Mouse (Mus musculus) left cerebral cortex, adult 8-10 months (tissue): ENCODE measurements at regions not wholly inside any gene's neighbourhood (a gene's known extent, or its start where the extent isn't known, plus 50 kb on each side); places are given as distances from the start of the nearest gene placed in this dataset.

Experiments used
- DNase-seq, 2 experiments: peaks; one replicate each; pipeline ENCODE4 v3.0.0; 2022; ENCODE audit warnings: low spot score in 2 of 2

DNA sequence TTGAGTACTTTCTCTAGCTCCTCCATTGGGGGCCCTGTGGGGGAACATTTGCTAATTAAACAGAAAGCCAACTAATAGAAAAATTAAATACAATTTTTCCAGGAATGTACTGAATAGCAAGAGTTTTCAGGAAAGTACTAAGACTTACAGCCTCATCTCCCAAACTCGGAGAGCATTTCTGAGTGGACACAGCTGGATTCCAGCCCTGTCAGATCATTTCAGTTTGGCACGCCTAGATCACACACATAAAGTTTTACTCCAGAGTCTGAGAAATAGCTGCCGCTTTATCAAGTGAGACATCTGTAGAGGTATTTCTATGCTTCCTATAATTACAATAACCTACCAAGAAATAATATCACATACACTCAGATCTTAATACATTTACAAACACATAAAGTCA is 470.7 kb downstream of the Rps29 start:
- no peak for DNase-seq

DNA sequence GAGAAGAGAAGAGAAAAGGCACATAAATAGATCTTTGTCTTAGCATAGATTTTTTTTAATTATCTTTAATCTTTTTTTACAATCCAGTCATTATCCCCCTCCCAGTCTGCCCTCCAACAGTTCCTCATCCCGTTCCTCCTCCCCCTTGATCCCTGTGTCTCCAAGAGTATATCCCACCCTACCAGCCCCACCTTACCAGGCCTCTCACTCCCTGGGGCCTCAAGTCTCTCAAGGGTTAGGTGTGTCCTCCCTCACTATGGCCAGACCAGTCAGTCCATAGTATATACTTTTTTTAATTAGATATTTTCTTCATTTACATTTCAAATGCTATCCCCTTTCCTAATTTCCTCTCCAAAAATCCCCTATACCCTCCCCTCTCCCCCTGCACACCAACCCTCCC is 475.1 kb downstream of the Rps29 start:
- DNase-seq = no peak

DNA sequence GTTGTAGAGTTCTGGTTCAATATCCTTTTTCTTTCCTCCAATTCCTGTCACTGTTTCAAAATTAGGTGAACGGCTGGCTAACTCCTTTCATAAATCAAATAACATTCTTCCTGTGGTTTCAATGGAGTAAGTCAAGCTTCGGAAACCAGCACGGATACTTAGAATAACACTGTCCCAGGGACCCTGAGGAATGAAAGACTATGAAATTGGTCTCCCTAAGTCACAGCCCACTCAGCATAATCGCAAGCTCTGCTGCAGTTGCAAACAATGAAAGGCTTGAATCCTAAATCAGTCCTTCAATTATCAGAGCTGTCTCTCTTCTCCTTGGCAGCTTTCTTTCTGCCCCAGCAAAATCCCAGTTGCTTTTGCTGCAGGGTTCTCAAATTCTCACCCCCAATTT is 475.8 kb downstream of the Rps29 start:
- DNase-seq = no peak

DNA sequence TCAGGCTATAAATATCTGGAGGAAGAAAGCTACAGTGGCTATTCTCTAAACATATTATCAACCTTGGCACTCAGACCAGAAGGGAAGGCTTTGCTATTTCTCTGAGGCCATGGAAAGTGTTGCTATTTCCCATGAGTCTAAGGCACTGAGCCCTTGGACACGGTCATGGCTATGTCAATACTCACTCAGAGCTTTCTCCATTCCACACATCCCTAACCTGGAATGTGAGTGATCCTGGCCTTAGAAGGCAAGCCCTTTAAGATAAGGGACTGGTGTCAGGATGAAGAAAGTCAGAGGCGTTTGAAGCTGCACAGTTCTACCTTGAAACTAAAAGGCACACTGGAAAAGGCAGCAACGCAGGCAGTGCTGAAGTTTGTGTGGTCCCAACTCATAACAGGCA is 478.3 kb downstream of the Rps29 start:
- no peak for DNase-seq

DNA sequence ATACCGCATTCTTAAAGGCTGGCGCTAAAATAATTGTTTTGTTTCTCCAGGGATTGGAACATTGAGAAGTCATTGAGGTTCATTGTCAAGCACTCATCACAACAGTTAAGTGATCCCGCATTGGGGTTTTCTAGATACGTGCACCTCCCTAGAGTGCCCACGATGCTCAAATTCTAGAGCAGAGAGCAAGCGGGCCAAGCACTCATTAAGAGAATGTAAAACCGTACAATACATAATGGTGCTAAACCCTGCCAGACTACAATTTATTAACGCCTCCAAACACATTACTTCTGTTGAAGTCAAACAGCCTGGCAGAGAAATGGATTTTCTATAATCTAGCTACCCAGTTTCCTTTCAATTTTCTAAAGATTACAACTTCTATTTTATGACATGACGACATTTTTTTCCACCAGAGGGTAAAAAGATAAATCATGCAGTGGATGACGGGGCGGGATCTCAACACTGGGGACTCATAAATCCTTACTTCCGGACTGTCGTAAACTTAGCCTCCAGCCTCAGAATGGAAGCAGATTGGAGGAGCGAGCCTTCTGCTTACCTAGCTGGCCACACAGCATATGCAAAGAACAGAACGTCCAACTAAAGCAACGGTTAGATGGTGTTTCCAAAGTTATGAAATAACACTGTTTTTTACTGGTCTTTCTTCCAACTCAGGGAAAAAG is 482.8 kb downstream of the Rps29 start:
- DNase-seq = no peak

DNA sequence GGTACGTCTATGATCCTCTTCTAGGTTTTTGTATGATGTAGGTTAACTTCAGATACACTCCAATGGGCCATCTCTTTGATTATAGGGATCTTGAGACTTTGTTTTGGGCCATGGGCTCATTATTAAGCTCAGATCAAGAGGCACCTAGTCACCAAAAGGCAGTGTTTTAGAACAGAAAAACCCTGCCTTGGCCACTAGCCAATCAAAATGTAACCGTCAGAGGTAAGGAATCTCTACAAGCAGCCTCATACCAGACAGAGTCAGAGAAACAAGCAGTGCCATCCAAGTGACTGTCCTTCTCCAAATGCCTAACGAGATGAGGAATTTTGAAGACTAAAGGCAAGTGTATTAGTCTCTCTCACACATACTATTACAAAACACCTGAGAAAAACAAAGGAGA is 487.0 kb downstream of the Rps29 start:
- no peak for DNase-seq

DNA sequence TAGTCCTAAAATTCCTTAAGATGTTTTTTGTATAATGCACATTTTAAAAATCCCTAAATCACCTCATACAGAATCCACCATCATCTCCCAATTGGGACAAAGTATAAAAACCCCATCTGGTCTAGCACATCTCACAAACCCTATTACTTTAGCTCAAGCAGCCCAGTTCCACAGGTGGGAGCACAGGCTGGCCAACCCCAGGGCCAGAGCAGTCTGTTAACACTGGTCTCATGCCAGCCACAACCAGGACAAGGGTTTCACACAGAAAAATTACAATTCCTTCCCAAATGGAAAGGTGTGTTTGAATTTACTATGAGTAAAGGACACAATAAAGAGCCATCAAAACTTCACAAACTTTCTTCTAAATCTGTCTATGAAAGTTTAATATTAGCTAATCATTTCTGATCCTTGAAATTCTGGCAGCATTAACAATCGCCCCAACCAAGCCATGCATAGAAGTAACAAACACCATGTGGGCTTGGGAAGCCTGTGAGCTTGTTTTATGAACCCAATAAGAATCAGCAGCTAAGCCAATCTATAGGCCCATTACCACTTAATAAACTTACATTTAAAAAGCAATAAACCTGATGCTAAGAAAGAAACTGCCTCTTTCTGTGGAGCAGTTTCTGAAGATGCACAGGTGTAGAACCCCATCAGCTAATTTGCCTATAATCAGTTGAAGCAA is 512.9 kb downstream of the Rps29 start:
- no peak for DNase-seq

DNA sequence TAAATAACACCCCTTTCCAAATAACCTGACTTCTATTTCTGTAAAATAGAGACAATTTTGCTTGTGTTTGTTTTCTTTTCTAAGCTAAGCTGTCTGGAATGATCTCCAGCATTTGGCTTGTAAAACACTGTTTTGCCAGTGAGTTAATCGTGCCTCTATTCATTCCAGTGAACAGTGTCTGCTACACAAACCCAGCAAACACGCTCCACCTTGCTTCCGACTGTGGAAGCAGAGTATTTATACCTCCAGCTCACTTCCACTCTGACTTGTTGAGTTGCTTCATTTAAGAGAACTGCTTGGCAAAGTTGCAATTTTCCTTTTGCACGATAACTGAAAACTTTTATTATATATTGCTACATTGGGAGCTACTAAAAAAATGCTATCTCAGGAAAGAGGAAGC is 515.3 kb downstream of the Rps29 start:
- no peak for DNase-seq

DNA sequence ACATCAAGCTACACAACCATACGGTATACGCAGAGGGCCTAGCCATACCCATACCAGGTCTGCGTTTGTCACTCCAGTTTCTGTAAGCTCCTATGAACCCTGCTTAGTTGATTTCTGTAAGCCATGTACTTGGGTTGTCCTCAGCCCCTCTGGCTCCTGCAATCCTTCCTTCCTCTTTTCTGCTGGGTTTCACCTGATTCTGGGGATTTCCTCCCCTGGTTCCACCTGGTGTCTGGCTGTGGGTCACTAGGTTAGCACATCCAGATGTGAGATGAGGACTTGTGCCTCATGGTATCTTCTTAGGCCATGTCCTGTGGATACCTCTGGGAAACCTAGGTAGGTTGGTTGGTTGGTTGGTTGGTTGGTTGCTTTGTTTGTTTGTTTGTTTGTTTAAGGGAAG is 526.5 kb downstream of the Rps29 start:
- no peak for DNase-seq

DNA sequence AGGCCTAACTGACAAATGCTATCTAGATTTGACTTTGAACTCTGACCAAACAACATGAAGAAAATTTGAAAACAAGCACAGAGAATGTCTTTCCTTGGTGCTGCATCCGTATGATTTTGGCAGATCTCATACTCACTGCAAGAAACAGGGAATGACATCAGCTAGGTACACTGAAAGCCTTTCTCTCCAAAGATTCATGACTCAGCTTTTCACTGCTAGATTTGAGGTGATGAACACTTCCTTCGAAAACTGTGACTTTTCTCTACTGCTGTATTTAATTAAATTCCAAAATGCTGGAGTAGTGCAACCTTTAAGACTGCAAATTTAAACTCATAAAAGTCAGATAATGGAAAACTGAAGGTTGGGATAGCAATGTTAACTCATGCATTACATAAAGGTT is 540.6 kb downstream of the Rps29 start:
- DNase-seq = no peak

DNA sequence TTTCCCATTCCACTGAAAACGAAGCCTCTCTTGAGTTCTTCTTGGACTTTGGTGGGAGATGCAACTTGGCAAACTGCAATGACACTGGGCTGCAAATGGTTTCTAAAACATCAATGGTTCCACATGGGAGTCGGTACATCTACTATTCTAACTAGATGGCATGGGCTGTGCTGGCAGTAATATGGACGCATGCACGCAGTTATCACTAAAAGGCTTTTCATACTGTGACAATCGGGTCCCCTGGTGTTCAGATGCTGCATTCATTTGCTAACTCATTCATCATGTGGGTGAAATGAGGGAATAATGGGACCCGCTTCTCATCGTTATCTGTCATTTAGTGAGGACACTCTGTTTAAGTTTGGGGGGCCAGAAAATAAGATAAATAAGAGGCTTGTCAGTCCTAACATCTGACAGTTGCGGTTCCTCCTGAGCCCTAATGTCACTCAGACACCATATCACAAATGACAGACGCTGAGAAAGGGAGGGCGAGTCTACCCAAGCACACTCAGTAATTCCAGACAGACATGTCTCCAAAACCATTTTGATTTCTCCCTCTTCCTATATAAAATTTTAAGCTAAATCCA is 553.5 kb downstream of the Rps29 start:
- no peak for DNase-seq

DNA sequence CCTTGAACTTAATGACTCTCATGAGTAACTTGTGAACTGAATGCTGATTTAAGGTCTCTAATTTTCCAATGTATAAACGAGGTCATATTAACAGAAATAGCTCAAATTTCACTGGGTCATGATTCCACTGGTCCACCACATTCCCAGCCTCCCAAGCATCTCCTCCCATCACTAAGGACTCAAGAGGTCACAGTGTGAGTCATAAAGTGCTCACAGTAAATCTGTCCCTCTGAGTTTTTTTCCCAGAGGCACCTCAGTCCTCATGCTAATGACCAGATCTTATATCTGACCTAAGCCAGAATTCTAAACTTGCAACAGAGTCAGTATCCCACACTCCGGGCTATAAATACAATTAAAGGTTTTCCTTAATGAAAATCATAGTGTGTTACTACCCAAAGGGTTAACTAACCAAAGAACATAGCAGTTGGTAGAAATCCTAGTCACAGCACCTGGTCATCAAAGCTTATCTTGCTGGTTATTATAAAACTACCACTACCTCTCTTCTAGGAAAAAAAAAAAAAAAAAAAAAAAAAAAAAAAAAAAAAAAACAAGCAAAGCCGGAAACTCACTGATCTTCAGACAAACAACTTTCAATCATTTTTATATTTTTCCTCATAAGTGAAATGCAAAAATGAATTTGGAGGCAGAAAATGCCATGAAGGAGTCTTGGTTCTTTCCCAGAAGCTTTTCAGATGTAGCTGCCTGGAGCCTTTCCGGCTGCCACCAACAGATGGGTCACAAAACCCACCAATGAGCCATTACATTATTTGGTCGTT is 554.3 kb downstream of the Rps29 start:
- no peak for DNase-seq

DNA sequence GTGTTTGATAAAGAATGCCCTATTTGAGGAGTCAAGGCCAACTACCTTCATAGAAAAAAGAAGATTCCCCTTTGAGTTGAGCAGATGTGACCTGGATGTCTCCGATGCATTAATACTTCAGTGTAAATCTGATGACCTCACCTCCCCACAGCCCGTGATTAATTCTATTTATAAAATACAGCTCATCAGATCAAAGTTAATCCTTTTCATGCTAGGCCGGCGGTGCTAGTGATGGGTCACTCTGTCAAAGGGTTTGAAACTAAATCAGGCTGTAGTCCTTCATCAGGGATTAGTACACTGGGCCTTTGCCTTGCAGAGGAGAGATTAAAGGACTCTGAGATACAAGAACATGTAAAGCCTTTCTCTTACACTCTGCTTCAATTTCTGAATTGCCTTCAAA is 556.3 kb downstream of the Rps29 start:
- DNase-seq = no peak

DNA sequence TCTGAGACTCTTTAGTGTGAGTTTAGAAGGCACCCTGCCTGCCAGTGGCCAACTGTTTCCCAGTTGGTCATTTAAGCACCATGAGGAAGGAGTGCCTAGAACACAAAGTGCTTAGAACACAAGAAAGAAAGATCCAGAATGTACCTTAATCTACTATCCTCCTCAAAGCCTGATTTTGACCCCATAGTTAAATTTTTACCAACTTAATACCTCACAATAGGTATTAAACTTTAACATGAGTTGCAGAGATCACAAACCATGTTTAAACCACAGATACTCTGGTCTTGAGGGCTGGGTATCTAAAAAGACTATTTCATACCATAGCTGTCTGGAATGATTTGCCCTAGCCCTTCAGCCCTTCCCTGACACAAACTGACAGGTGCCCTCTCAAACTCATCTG is 557.6 kb downstream of the Rps29 start:
- no peak for DNase-seq

DNA sequence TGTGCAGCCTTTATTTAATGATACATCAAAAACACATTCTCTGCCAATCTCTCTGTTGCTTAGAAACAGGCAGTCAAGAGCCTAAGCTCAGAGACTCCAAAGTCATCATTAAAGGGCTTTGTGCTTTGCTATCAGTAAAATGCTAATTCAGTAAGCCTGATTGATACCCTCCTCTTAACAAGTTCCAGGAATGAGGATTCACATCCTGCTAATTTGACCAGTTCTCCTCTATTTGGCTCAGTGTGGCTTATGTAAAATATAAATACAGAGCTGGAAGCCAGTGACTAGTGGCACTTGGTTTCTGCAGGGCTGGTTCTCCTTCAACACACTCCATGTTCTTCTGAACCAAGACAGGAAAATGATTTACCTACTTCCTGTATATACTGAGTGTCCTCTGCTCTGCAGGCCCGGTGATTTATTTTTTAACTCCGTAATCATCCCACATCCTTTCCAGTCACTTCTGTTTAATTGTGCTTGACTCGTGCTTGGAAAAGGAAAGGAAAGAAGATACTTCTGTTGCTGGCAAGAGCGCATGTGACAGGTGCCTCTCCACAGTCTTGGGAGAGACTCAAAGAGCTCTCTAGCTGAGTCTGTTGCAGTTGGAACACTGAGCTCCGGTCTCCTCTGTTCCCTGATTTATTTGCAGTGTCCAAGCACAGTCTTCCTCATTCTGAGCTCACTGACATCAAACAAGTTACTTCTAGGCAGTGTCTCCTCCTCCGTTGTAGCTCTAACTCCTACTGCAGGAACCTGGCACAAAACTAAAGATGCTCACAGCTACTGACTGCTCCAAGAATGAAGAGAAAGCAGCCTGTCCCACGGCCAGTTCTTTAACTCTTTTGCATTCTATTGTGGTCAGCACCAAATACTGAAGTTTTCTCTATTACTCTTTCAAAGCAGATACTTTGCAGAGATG is 559.0 kb downstream of the Rps29 start:
- no peak for DNase-seq

DNA sequence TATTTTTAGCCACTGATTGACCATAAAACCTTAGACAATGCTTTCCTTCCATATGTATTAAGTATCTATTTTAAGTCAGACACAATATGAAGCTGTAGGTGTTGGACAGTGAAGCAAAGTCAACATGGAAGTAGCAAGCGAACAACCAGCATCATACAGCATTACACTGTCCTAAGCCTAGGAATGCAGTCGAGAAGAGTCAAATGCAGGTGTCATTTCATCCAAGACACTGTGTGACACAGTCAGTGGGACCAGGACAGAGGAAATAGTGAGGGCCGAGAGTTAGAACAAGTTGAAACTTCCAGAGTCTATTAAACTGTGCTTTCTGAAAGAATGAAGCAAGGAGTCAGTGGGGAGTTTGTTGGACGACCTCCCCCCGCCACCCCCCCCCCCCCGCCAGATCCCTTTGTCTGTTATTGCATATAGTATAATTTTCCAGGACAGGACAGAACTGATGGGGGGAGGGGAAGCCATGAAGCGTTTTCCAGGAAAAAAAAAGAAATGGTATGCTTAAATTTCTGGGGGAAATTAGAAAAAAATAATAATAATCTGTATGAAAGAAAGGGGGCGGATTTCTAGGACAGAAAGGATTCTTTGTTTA is 559.9 kb downstream of the Rps29 start:
- DNase-seq = no peak

DNA sequence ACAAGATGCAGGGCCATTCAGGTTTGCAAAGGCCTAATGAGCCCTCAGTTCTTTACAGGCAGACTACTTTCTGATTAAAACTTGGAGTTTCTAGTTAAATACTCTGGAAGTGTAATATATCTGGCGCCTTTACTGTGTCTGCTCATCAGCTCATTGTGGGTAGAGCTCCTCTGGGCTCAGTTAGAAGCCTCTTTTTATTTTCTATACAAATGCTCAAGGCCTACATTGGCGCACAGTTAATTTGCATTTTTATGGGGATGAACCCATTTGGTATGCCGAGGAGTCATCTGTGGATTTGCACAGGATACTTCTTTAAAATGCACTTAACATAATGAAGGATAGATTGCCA is 573.5 kb downstream of the Rps29 start:
- no peak for DNase-seq

DNA sequence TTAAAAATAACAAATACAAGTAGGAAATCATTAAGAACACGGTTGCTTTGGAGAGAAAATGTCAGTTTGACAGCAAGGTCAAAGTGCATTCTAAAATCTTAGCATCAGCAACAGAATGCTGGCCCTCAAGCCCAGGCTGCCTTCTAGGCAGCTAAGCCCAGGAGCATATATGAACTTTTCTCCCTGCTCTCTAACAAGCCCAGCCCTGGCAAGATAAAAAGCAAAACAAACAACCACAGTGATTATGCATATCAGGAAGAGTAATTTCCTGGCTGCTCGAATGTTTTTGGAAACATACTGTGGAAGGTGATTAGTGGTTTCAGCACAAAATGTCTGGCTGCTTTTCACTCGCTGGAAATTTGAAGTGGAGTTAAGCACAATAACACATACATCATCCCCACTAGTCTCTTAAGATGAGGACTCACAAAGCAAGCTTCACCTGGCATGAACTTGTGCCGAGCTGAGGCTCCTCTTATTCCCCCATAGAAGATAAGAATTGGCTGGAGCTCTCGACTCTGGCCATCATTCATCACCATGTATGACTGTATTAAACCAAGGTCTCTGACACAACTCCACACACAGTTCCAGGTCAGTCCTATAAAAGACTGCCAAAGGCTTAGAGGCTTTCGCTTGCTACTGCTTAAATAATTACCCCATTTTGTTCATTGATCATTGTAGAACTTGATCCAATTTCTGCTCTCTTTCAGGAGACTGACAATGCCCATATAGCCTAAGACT is 574.0 kb downstream of the Rps29 start:
- no peak for DNase-seq

DNA sequence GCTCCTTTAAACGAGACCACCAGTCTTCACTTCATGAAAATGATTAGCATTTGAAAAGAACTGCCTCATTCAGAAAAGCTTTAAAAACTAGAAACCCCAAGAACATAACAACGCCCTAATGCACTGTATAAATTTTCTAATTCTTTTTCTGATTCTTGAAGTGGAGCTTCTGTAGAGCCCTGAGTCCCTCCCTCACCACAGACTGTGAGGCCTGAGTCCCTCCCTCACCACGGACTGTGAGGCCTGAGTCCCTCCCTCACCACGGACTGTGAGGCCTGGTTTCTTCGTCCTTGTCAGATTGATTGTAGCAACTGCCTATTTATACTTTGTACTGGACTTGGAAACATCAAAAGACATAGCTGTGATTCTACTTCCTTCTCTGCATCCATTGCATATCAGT is 579.1 kb downstream of the Rps29 start:
- DNase-seq = no peak

DNA sequence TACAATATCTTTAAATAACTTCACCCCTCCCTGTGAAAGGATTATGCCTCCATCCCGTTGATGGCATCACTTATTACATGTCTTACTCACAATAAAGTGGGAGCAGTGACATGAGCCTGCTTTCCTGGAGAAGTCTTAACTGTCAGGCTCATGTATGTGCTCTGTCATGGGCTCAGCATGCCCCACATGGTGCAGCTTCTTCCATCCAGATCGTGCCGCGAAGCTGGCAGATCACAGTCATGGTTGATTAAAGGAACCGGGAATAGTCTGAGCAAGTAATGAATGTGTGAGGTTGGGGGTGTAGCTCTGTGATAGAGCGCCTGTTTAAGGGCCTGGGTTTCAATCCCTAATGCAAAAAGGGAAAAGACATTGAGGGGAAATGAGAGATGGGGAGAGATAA is 581.5 kb downstream of the Rps29 start:
- no peak for DNase-seq
